Mouse (Mus musculus): Measurements from ENCODE around the gene Vegfb.

The Vegfb gene

GRCm38 (mm10) chr19:6987061-6987903, at the start of gene Vegfb:
Vegfb (minus strand) TSS chr19:6987651.
- DNase-seq (ENCODE audit: low spot score): peak; percentile 75

- DNase-seq (ENCODE audit: low spot score): no peak
Measured at GRCm38 (mm10) chr19:7034006-7034405, 46.6 kb upstream of the Vegfb start.

DNA sequence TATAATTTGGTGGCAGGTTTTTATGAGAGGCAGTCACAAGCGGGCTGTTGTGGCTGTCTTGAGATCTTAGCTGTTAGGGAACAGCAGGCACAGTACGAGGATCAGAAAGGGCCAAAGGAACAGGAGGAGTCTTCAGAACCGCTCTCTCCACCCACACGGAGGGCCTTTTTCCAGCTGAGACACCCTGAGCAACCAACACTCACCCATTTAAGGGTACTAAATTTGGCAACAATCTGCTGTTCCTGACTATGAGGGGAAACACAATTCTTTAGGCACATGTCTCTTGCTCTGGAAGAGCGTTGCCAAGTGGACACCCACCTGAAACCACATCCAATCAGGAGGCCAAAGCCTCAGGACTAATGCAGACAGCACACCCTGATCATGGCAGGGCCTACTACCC, 42.1 kb upstream of the Vegfb start:
- DNase-seq (ENCODE audit: low spot score): no peak

DNA sequence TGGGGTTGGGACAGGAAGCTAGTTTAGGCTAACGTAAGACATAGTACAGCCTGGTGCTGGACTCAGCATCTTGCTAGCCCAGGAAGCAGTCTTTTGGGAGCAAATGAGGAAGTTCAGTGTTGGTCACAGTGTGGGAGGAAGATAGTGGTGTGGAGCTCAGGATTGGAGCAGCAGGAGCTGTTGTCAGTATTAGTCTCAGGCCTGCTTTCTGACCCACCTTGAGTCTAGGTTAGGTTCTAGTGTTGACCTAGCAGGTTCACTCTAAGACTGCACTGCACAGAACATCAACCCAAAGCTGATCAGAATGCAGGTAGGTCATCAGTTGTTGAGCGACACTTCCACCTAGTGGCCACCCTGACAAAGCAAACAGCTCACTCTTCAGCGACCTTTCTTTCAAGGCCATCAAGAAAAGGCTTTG, 32.8 kb upstream of the Vegfb start:
- DNase-seq (ENCODE audit: low spot score): peak; percentile 69

DNA sequence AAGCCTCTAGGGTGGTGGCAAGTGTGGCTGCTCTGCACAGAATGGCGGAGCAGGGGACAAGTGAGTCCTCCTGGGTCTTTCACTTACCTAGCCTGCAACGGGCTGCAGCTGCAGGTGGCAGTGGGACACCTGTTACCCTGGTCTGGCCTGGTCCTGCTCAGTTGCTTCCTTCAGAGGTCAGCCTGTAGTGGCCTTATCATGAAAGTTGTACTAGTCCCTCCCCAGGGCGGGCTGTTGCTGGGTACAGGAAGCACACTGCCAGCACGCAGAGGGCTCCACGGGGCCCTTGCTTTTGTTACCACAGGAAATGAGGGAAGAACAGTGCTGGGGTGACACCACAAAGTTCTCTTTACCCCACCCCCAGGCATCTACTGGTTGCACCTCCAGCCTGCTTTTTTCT, 31.7 kb upstream of the Vegfb start, which contains the start of gene Fermt3:
Fermt3 (minus strand) TSS at position 279 of the 400 bp plus-strand sequence.
- peak; percentile 7 for DNase-seq (ENCODE audit: low spot score)

GRCm38 (mm10) chr19:7018546-7018945, 31.1 kb upstream of the Vegfb start:
- DNase-seq (ENCODE audit: low spot score): no peak

GRCm38 (mm10) chr19:7017541-7018457, 30.3 kb upstream of the Vegfb start:
- no peak for DNase-seq (ENCODE audit: low spot score)

GRCm38 (mm10) chr19:7014481-7015135, 27.2 kb upstream of the Vegfb start:
- no peak for DNase-seq (ENCODE audit: low spot score)

DNA sequence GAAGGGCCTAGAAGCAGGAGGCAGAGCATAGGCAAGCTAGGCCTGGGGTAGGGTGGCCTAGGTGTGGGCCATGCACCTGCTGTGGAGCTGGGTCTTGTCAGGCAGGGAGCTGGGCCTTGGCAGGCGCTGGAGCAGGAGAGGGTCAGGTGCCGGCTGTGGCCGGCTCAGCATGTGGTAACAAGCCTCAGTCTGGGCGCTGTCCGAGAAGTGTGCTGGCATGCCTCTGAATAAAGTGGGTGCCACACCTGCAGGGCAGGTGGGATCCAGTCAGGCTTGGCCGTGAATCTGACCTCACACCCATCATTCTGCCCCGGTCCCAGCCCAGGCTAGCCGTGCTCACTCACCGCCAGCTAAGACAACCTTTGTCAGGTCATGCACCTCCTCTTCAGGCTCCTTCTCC, 26.5 kb upstream of the Vegfb start:
- no peak for DNase-seq (ENCODE audit: low spot score)

DNA sequence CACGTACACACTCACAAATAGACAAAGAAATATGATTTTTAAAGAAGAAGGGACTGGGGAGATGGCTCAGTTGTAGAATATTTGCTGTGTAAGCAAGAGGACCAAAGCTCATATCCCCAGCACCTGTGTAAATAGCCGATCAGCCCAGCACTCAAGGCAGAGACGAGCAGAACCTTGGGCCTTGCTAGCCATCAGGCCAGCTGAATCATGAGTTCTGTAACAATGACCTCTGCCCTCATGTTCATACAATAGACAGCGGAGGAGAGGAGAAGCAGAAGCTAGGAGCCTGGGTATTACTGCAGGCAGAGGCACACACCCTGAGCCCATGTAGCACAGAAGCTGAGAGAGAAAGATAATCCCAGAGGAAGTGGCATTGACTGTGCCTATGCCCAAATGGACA, 25.0 kb upstream of the Vegfb start:
- DNase-seq (ENCODE audit: low spot score): no peak

GRCm38 (mm10) chr19:7006892-7007593, 19.6 kb upstream of the Vegfb start:
- DNase-seq (ENCODE audit: low spot score): no peak

GRCm38 (mm10) chr19:6999360-7000063, 12.1 kb upstream of the Vegfb start:
- DNase-seq (ENCODE audit: low spot score): no peak

DNA sequence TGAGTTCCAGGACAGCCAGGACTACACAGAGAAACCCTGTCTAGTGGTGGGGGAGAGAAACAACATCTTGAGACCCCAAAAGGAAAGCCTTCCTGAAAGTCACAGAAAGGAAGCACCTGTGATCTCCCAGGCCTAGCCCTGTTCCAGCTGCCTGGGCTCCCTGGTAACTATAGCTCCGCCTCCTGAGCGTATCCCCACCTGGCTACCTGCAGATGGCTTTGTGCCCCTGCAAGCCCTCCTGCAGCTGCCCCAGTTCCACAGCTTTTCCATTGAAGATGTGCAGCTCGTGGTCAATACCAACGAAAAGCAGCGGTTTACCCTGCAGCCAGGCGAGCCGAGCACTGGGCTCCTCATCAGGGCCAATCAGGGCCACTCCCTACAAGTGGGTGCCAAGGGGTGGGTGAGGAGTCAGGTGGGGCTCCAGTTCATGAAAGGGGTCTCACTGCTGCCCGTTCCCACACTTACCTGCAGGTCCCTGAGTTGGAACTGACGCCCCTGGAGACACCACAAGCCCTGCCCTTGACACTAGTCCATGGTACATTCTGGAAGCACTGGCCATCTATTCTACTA, 10.4 kb upstream of the Vegfb start:
- no peak for DNase-seq (ENCODE audit: low spot score)

DNA sequence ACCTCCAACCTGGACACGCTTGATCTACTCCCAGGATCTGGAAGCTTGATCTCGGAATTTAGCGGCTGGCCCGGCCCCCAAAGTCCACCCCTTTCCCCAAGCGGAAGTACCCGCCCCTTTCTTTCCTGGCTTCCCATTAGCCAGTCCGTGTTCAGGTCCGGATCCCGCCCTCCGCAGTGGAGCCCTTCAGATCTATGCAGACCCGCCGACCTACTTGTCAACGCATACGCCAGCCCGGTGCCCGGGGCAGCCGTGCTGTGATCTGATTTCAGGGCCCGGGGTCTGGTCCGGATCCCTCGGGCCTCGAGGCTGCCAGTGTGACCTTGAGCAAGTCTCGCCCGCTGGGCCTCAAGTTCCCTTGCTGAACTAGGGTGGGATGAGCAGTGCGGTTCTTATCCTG, 8.6 kb upstream of the Vegfb start, which contains the start of the genes Nudt22 and Trpt1:
Nudt22 (minus strand) TSS at position 112 of the 400 bp plus-strand sequence.
Trpt1 (plus strand) TSS at position 126 of the 400 bp plus-strand sequence.
- DNase-seq (ENCODE audit: low spot score): peak; percentile 96

- no peak for DNase-seq (ENCODE audit: low spot score)
Measured at GRCm38 (mm10) chr19:6995255-6995991, 8.0 kb upstream of the Vegfb start.

DNA sequence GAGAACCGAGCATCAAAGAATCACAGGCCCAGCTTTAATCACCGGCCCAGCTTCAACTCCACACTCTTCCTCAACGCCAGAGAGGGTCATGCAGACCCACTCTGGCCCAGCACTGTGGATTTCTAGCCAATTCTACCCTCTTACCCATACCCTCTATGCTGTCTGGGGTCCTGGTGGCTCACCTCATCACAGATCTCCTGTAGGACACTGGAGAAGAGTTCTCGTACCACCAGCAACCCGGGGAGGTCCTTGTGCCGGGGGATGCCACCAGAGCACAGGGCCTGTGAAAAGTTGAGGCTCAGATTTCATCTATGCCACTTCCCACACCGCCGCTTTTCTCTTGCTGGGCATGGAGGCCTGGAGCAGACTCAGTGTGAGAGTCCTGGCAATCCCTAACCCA, 7.0 kb upstream of the Vegfb start:
- no peak for DNase-seq (ENCODE audit: low spot score)

GRCm38 (mm10) chr19:6994002-6994401, 6.6 kb upstream of the Vegfb start:
- no peak for DNase-seq (ENCODE audit: low spot score)

DNA sequence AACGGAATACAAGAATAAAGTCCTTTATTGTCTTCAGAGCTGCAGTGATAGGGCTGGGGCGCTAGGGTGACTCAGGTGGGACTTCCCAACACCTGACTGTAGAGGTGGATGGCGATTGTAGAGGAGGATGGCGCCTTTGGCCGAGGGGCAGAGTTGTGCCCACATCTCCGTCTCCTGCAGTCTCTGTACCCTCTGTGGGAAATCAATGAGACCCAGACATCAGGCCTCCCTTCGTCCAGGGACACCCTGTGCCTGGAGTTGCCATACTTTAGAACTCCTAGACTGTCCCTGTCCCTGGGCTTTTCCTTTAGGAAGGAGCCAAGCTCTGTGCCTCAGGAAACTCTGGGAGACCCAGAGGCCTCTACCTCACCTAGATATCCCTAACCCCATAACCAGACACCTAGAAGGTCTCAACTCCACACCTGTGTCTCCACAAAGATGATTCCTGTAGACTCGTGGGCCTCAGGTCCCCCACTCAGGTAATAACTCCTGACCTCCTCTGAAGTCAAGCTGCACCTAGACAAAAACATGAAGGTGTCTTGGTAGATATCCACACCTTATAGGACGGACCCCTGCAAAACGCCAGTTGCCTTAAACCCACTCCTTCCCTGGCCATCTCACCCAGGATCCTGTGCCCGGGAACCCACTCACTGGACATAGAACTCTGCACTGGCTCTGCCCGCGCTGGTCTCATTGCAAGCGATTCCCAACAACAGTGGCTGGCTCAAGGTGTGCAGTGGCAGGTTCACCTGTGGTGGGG, 5.7 kb upstream of the Vegfb start:
- DNase-seq (ENCODE audit: low spot score): no peak
